Mouse (Mus musculus) midbrain, embryonic 14.5 days (tissue): ENCODE measurements around the gene Ralgds. TPM values are rescaled to one million over a fixed set of nuclear protein-coding genes. Genes with fewer than 3 reads are reported as not detected.
"Not testable (repeated sequence)": the region's sequence is repeated elsewhere in the genome, so short reads cannot be mapped to it uniquely, and the experiment has no call there.

ENCODE experiments used
- ATAC-seq: fragments of 200-750 bp; cut with Nextera tagmentation; 2 replicates; pipeline ENCODE4 v1.8.0; 2017; ENCODE audit warnings: moderate number of reproducible peaks, moderate library complexity; ENCODE audit not compliant: low FRiP score, low TSS enrichment
- DNase-seq: peaks from one replicate; pipeline ENCODE4 v3.0.0-alpha.2; 2015
- H3K27ac ChIP-seq: fragments of 300-500 bp; sonication (generic); replicated peaks from 2 replicates; pipeline ENCODE4 v1.5.1; 2014; ENCODE audit warnings: mild to moderate bottlenecking, low read depth, low read length, moderate library complexity
- H3K27me3 ChIP-seq: fragments of 300-500 bp; sonication (generic); 2 replicates; pipeline ENCODE4 v1.6.1; 2014; ENCODE audit warnings: low read length, control low read depth, mixed read lengths; ENCODE audit not compliant: control insufficient read depth, insufficient read depth
- H3K36me3 ChIP-seq: fragments of 300-500 bp; sonication (generic); 2 replicates; pipeline ENCODE4 v1.6.1; 2014; ENCODE audit warnings: low read length, control low read depth; ENCODE audit not compliant: control insufficient read depth, insufficient read depth
- H3K4me1 ChIP-seq: fragments of 300-500 bp; sonication (generic); 2 replicates; pipeline ENCODE4 v1.6.1; 2014; ENCODE audit warnings: mild to moderate bottlenecking, antibody characterized with exemption, low read length, control low read depth; ENCODE audit not compliant: control insufficient read depth, insufficient read depth
- H3K4me2 ChIP-seq: fragments of 300-500 bp; sonication (generic); 2 replicates; pipeline ENCODE4 v1.6.1; 2014; ENCODE audit warnings: mild to moderate bottlenecking, low read length, moderate library complexity
- H3K4me3 ChIP-seq: fragments of 300-500 bp; sonication (generic); replicated peaks from 2 replicates; pipeline ENCODE4 v1.5.1; 2014; ENCODE audit warnings: low read depth, low read length
- H3K9ac ChIP-seq: fragments of 300-500 bp; sonication (generic); replicated peaks from 2 replicates; pipeline ENCODE4 v1.6.1; 2014; ENCODE audit warnings: mild to moderate bottlenecking, low read length, moderate library complexity
- H3K9me3 ChIP-seq: fragments of 300-500 bp; sonication (generic); 2 replicates; pipeline ENCODE4 v1.6.1; 2016; ENCODE audit warnings: low read length, control low read depth, mixed read lengths; ENCODE audit not compliant: control insufficient read depth
- WGBS: fragments of 180-500 bp; shearing (Covaris S2); extraction: QIAGEN DNeasy Blood & Tissue Kit; methylation state at CpG from one replicate; pipeline ENCODE4 v1.1.7; 2014; 5-methylcytosine and 5-hydroxymethylcytosine counted together
- polyA plus RNA-seq: library from polyadenylated mRNA; unstranded; fragments of >200 nt; fragmentation: Nextera tagmentation; extraction: Ambion mirVana; gene quantifications from 2 replicates; pipeline ENCODE4 v1.2.1, GENCODE M21; 2014

Ralgds gene
- polyA plus RNA-seq, 1 experiment from 2014 or later: 101 TPM

DNA sequence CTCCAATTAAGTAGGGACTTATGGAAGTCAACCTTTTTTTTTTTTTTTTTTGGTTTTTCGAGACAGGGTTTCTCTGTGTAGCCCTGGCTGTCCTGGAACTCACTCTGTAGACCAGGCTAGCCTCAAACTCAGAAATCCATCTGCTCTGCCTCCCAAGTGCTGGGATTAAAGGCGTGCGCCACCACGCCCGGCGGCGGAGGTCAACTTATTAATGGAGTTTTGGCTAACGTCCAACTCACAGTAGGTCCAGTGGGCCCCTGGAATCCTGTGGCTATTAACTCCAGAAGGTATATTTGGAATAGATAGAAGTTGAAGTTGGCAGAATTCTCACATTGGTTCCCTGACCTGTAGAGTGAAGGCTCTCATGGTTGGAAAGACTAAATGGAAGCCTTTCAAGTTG, 40.9 kb upstream of the Ralgds start:
- ATAC-seq, H3K27me3 ChIP-seq, H3K4me3 ChIP-seq, H3K4me2 ChIP-seq, H3K27ac ChIP-seq, DNase-seq, H3K9me3 ChIP-seq, H3K4me1 ChIP-seq, H3K9ac ChIP-seq: not testable (repeated sequence)
- peaks cover 38% of the 10 kb centered on the region for H3K36me3 ChIP-seq
- WGBS: 93% methylated on average over 8 of the region's 8 CpGs

DNA sequence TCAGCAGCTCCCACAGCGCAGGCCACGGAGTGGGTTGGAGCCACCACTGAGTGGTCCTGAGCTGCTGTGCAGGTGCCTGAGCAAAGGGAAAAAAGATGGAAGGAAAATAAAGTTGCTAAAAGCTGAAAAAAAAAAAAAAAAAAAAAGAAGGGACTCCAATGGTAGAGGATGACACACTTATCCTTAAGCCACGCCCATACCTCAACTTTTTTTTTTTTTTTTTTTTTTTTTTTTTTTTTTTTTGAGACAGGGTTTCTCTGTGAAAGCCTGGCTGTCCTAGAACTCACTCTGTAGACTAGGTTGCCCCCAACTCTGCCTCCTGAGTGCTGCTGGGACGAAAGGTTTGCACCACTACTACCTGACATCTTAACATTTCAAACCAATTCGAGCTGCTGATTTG, 34.9 kb upstream of the Ralgds start:
- WGBS: 90% methylated on average over 5 of the region's 5 CpGs
- ATAC-seq: not testable (repeated sequence)

DNA sequence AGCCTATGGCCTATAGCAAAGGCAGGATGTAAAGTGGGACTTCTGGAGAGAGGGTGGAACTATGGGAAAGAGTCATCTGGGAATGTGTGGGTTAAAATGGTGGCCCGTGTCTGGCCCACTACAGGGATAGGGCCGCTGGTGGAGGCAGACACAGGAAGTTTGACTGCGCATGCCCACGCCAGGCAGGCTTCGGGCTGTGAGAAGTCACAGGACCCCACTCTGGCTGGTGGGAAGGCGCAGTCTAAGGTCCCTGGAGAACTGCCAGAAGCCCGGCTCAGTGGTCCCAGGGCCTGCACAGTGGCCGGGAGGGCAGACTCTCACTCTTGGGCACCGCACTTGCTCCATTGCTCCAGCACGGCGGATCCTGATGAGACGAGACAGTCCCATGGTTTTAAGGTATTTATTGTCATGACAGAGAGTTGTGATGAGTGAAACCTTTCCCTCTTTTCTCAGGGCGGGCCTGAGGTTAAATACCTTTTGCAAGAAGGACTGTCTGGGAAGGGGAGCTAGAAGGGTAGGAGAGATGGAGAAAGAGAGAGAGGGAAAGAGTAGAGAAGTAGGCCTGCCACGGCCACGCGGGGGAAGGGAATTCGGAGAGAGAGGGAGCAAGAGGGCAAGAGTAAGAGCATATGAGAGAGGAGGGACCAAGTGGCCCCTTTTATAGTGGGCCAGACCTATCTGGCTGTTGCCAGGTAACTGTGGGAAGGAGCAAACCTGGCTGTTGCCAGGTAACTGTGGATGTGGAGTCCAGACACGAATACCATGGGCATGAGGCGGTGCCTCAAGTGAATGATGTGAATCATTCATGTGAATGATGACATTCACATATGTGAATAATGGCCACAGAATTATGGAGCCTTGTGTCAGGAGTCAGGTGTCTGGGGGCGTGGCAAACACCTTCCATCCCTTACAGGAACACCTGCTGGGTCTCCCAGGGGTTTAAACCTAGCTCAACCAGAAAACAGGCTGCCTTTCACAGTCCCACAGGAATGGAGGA, 33.4 kb upstream of the Ralgds start:
- no peaks in the 10 kb centered on the region for H3K9me3 ChIP-seq
- 87% methylated on average over 20 of the region's 20 CpGs for WGBS
- H3K4me3 ChIP-seq: no peak overlapping the region
- H3K4me2 ChIP-seq: no peak overlapping the region
- no peaks in the 10 kb centered on the region for H3K36me3 ChIP-seq
- H3K27me3 ChIP-seq: no peaks in the 10 kb centered on the region
- ATAC-seq (no peak), DNase-seq (no peak)
- H3K27ac ChIP-seq: no peak overlapping the region
- H3K4me1 ChIP-seq: no peaks in the 10 kb centered on the region
- H3K9ac ChIP-seq: no peak overlapping the region

More for the DNA sequence above, 34.9 kb upstream of the Ralgds start:
- not testable (repeated sequence) for H3K4me1 ChIP-seq, H3K4me2 ChIP-seq, H3K9me3 ChIP-seq, H3K27ac ChIP-seq, H3K27me3 ChIP-seq, H3K4me3 ChIP-seq, H3K9ac ChIP-seq, H3K36me3 ChIP-seq, DNase-seq

DNA sequence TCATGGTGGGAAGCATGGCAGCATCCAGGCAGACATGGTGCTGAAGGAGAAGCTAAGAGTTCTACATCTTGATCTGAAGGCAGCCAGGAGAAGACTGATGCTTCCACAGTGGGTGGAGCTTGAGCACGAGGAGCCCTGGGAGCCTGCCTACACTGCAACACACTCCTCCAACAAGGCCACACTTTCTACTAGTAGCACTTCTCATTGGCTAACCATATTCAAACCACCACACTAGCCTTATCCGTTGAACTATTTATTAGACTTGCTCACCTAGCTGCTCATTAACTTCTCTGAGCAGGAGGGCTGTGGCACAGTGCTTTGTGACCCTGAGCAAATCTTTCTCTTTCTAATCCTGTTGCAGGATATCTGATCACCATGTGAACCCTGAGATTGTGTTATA, 29.1 kb upstream of the Ralgds start:
- Histone ChIP-seq H3K9me3 (no peaks in the 10 kb centered on the region), H3K27ac (no peak overlapping the region), H3K4me1 (no peaks in the 10 kb centered on the region), H3K4me3 (no peak overlapping the region), H3K9ac (no peak overlapping the region), H3K36me3 (no peaks in the 10 kb centered on the region), H3K27me3 (no peaks in the 10 kb centered on the region), H3K4me2 (no peak overlapping the region)
- ATAC-seq: no peak
- 86% methylated on average over 2 of the region's 2 CpGs for WGBS
- DNase-seq: no peak

DNA sequence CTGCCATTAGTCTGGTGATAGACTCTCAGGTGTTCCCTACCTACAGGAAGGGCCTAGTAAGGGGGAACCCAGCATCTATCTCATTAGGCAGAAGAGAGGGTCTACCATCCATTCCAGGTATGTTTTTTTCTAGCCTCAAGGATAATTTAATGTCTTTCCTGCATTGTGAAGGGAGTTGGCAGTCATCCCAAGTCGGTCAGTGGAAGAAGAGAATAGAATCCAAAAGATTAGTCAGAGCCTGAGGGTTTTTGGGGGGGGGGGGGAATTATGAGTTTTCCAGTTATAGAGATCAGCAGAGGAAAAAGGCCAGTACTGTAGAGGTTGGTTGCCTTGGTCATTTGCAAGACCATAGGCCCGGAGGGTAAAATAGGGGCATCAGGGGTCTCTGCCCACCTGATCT, 18.4 kb upstream of the Ralgds start:
- no peak overlapping the region for H3K4me2 ChIP-seq
- ATAC-seq (no peak), DNase-seq (no peak)
- H3K27ac ChIP-seq: no peak overlapping the region
- no peaks in the 10 kb centered on the region for H3K27me3 ChIP-seq
- 89% methylated on average over 2 of the region's 2 CpGs for WGBS
- H3K9me3 ChIP-seq: no peaks in the 10 kb centered on the region
- no peaks in the 10 kb centered on the region for H3K4me1 ChIP-seq
- H3K4me3 ChIP-seq: no peak overlapping the region
- no peaks in the 10 kb centered on the region for H3K36me3 ChIP-seq
- H3K9ac ChIP-seq: no peak overlapping the region

DNA sequence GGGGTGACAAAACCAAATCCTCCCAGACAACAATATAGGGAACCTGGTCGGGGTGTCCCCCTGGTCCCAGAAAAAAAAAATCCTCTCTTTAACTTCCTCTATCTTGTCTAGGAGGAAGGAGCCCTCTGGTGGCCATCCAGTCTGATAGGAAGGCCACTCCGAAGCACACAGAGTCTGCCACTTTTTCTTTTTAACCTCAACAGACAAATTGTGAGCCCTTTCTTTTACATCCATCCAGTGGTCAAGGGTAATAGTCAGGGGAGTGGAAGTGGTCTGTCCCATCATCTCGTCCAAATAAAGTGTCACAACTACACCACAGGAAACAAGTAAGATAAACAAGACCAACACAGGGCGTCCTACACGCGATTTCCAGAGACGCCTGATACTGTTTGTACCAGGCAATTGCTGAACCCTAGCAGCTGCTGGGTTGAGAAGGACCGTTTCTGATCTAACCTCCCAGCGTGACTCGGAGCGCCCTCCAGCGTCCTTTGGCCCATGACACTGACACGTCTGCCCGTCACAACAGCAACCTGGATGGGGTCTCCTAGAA, 17.6 kb upstream of the Ralgds start:
- Histone ChIP-seq H3K4me3 (no peak overlapping the region), H3K27me3 (no peaks in the 10 kb centered on the region), H3K9me3 (no peaks in the 10 kb centered on the region), H3K27ac (no peak overlapping the region), H3K36me3 (no peaks in the 10 kb centered on the region), H3K4me1 (no peaks in the 10 kb centered on the region), H3K9ac (no peak overlapping the region), H3K4me2 (no peak overlapping the region)
- ATAC-seq: no peak
- WGBS: 90% methylated on average over 14 of the region's 14 CpGs
- peak; percentile 30 for DNase-seq

DNA sequence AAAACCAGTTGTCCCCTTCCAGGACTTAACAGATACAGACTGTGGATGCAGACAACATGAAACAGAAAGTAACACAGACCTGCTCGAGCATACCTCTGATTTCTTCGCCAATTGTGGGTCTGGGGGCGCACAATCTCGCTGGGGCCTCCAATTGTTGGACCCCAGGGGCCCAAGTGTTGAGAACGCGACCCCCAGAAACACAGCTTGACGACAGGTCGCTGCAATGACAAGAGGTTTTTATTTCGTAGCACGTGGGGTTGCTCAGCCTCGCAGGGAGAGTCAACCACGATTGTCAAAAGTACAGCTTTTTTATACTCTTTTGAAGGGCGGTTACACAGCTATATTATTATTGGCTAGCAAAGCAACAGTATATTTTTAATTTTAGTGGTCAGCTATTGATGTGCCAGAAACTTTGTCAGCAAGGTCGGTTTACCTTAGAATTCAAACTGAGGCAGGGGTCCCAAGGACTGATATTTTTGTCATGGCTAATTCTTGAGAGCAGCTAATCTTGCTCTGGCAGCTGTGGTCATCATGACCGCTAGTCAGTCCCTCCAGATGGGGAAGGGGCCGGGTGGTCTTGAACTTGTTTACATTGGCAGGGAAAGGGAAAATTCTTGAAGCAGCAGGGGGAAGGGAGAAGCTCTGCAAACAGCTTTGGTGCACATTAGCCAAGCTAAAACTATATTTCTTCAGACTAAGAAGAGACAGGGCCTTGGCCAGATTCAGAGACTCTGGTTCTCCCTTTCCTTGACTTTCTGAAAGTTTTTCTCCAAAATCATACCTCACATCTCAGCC, 16.9 kb upstream of the Ralgds start:
- Histone ChIP-seq H3K27ac (no peak overlapping the region), H3K4me2 (no peak overlapping the region), H3K9me3 (no peaks in the 10 kb centered on the region), H3K27me3 (no peaks in the 10 kb centered on the region), H3K4me1 (no peaks in the 10 kb centered on the region), H3K36me3 (no peaks in the 10 kb centered on the region), H3K4me3 (no peak overlapping the region), H3K9ac (no peak overlapping the region)
- no peak for ATAC-seq
- WGBS: 86% methylated on average over 16 of the region's 16 CpGs
- DNase-seq: no peak

DNA sequence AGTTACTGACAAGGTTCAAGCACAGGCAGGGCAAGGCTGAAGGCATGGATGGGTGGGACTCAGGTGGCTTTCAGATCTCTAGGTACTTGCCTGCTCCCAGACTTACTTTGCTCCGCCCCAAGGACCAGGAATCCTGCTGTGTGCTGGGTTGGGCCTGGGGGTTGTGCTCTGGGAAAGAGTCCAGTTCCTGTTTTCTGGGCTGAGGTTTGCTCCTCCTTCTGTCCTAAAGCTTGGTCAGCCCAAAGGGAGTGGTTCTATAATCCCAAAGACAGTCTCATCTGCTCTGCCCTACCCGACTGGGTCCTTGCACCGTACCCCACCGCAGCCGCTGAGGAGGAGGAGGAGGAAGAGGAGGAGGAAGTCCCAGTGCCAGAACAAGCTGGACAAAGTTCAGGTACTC, 16.3 kb upstream of the Ralgds start, which contains the start of gene Gbgt1:
TSS of gene Gbgt1 (plus strand) at position 221 of the 400 bp plus-strand sequence.
- H3K27ac ChIP-seq: no peak within 1 kb of the TSS
- no peaks in the 10 kb centered on the region for H3K9me3 ChIP-seq
- DNase-seq (no peak), ATAC-seq (no peak)
- H3K9ac ChIP-seq: no peak within 1 kb of the TSS
- no peak within 1 kb of the TSS for H3K4me2 ChIP-seq
- no peak within 1 kb of the TSS for H3K4me3 ChIP-seq
- H3K27me3 ChIP-seq: no peaks in the 10 kb centered on the region
- no peaks in the 10 kb centered on the region for H3K4me1 ChIP-seq
- 83% methylated on average over 5 of the region's 5 CpGs for WGBS
- H3K36me3 ChIP-seq: no peaks in the 10 kb centered on the region
